Mouse (Mus musculus): ENCODE results near the gene Mpg.

DNA sequence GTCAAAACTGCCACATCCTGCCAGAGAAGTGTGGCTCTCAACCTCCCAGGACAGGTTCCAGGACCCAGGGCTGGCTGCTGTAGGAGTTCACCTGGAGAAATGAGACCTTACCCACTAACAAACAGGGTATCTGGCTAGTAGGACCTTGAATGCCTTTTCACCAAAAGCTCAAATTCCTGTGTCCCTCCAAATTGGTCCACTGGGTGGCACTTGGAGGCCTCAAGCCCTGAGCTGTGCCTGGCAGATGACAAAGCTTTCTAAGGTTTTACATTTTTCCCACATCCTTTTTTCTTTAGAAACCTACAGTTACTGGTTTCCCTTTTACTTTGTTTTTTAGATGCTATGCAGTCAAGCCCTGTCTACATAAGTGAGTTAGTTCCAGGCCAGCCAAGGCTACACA, 20.8 kb downstream of the Mpg start:
- TF ChIP-seq GATA1 (IDR thresholded peaks at IDR 0.05; ENCODE audit: low read length) = no peak
- TF ChIP-seq TAL1 (IDR thresholded peaks at IDR 0.05; ENCODE audit: low read length) = no peak
